Mouse (Mus musculus) ES-E14 (cell line): ENCODE data around the gene Clrn1. TPM values are rescaled to one million over a fixed set of nuclear protein-coding genes. Genes with fewer than 3 reads are reported as not detected.

Experiments
- DNase-seq: peaks from one replicate; pipeline ENCODE4 v3.0.0-alpha.2; 2013; ENCODE audit warnings: low read depth, low spot score
- H3K27ac ChIP-seq: 2 replicates; pipeline ENCODE4 v1.5.1; 2012; ENCODE audit warnings: low read depth, mild to moderate bottlenecking, low read length, moderate library complexity, mixed read lengths; ENCODE audit not compliant: poor library complexity, insufficient read depth, severe bottlenecking
- H3K36me3 ChIP-seq: 2 replicates; pipeline ENCODE4 v1.6.1; 2012; ENCODE audit warnings: mild to moderate bottlenecking, low read length, moderate library complexity, mixed read lengths; ENCODE audit not compliant: control insufficient read depth, poor library complexity, insufficient read depth, severe bottlenecking
- H3K4me1 ChIP-seq, 2 experiments: fragments of 150-350 bp in 1 of 2; sonication (generic) in 1 of 2; 2 replicates each; pipeline ENCODE4 v1.6.1; 2012; ENCODE audit warnings: low read length in 2 of 2, mild to moderate bottlenecking in 1 of 2, mixed read lengths in 1 of 2; ENCODE audit not compliant: control insufficient read depth in 2 of 2, insufficient read depth in 2 of 2, poor library complexity in 1 of 2
- H3K4me3 ChIP-seq, 2 experiments: fragments of 150-350 bp in 1 of 2; sonication (generic) in 1 of 2; 2 replicates each; pipeline ENCODE4 v1.5.1; 2012; ENCODE audit warnings: low read length in 2 of 2, low read depth in 1 of 2, mild to moderate bottlenecking in 1 of 2, mixed read lengths in 1 of 2; ENCODE audit not compliant: insufficient read depth in 1 of 2, poor library complexity in 1 of 2, severe bottlenecking in 1 of 2
- H3K9ac ChIP-seq: 2 replicates; pipeline ENCODE4 v1.6.1; 2012; ENCODE audit warnings: low read depth, mild to moderate bottlenecking, low read length, mixed read lengths; ENCODE audit not compliant: poor library complexity, insufficient read depth, severe bottlenecking
- H3K9me3 ChIP-seq: fragments of 150-350 bp; sonication (generic); 2 replicates; pipeline ENCODE4 v1.6.1; 2012; ENCODE audit warnings: low read depth, mild to moderate bottlenecking, low read length; ENCODE audit not compliant: control insufficient read depth, insufficient read depth
- CHD2 ChIP-seq: IDR thresholded peaks from 2 replicates; pipeline ENCODE4 v1.6.1; 2014; ENCODE audit warnings: mild to moderate bottlenecking, low read depth, low read length, inconsistent platforms
- HCFC1 ChIP-seq: IDR thresholded peaks from 2 replicates; pipeline ENCODE4 v1.6.1; 2012; ENCODE audit warnings: low read length, inconsistent platforms, borderline replicate concordance; ENCODE audit not compliant: insufficient read depth
- MAFK ChIP-seq: IDR thresholded peaks from 2 replicates; pipeline ENCODE4 v1.6.1; 2014; ENCODE audit warnings: mild to moderate bottlenecking, low read depth, low read length, inconsistent platforms; ENCODE audit not compliant: insufficient read depth
- ZC3H11A ChIP-seq: IDR thresholded peaks from 2 replicates; pipeline ENCODE4 v1.6.1; 2012; ENCODE audit warnings: low read depth, mild to moderate bottlenecking, inconsistent platforms, low read length, borderline replicate concordance
- ZNF384 ChIP-seq: IDR thresholded peaks from 2 replicates; pipeline ENCODE4 v1.6.1; 2012; ENCODE audit warnings: low read depth, low read length, inconsistent platforms
- in situ Hi-C, 2 experiments: fragments of 600-800 bp; cut with MboI; formaldehyde crosslinking; loops; one replicate each; pipeline ENCODE4 v1.15.1; 2025; ENCODE audit warnings: low sequenced_read_pairs in 2 of 2, inconsistent platforms in 1 of 2; ENCODE audit not compliant: unreplicated experiment in 2 of 2
- total RNA-seq: library from RNA; depleted of rRNA; stranded (reverse); fragments of 300-350 nt; gene quantifications from 2 replicates; pipeline ENCODE4 v1.2.3, GENCODE M21; 2012; rRNA removed

Clrn1 gene
- total RNA-seq, 1 experiment = 0.13 TPM

- Histone ChIP-seq H3K36me3 (no peaks in the 10 kb centered on the region), H3K9me3 (no peaks in the 10 kb centered on the region), H3K4me1 (no peaks in the 10 kb centered on the region), H3K4me3 (no peak overlapping the region), H3K9ac (no peak overlapping the region), H3K27ac (no peak overlapping the region)
- in situ Hi-C loops = no loop called here
- DNase-seq = no peak
- TF ChIP-seq ZNF384 (no peak), CHD2 (no peak), ZC3H11A (no peak)
Observed at GRCm38 (mm10) chr3:58798676-58799075, 86.5 kb downstream of the Clrn1 start.

- H3K4me1 ChIP-seq = no peaks in the 10 kb centered on the region
- H3K9ac ChIP-seq = no peak overlapping the region
- H3K36me3 ChIP-seq = no peaks in the 10 kb centered on the region
- DNase-seq = no peak
- in situ Hi-C loops = no loop called here
- H3K27ac ChIP-seq = no peak overlapping the region
- no peak overlapping the region for H3K4me3 ChIP-seq
- TF ChIP-seq HCFC1 (no peak), ZNF384 (no peak), MAFK (no peak), ZC3H11A (no peak), CHD2 (no peak)
- no peaks in the 10 kb centered on the region for H3K9me3 ChIP-seq
Observed at GRCm38 (mm10) chr3:58798245-58798644, 86.9 kb downstream of the Clrn1 start.

Other genes with a start within 250 kb of the Clrn1 start
- gene Erich6, start 248.1 kb downstream of the Clrn1 start, total RNA-seq = not detected in 2 replicates
- gene Siah2, start 192.9 kb downstream of the Clrn1 start, total RNA-seq = 4.3 and 5.8 TPM in 2 replicates
- gene Mindy4b-ps, start 63.0 kb downstream of the Clrn1 start, total RNA-seq = not detected in 2 replicates
- gene Med12l, start 120.5 kb upstream of the Clrn1 start, total RNA-seq = 2.6 and 3.6 TPM in 2 replicates
- gene Gpr171, start 216.5 kb upstream of the Clrn1 start, total RNA-seq = 0.09 TPM in 1 of 2 replicates, not detected in the other